Mouse (Mus musculus) gastrocnemius, postnatal 10 days (tissue): ENCODE results near the gene Spag8. TPM values are rescaled to one million over a fixed set of nuclear protein-coding genes. Genes with fewer than 3 reads are reported as not detected.

Source experiments
- DNase-seq: peaks from one replicate; pipeline ENCODE4 v3.0.0; 2021; ENCODE audit warnings: mixed read lengths
- long read RNA-seq, 2 experiments: library from polyadenylated mRNA; stranded (forward); transcript quantifications; one replicate each; pipeline ENCODE4 v2.0.0; 2021
- total RNA-seq, 2 experiments: library from RNA; stranded (reverse); gene quantifications; 2 replicates each; pipeline ENCODE4 v1.2.3; 2021

Spag8 gene
- total RNA-seq: under 1 TPM in 1 of 2 experiments, not detected in 1; 0.38 TPM
- long read RNA-seq, experiment 1, partial matches to known transcripts: 0 of 1 reads
- long read RNA-seq, experiment 1, other reads (novel, unspliced or antisense): 1 of 1 reads
- long read RNA-seq, experiment 2: 0 reads

GRCm38 (mm10) chr4:43653161-43654015 lies at the start of gene Spag8:
Gene Spag8, minus strand, starts transcription at chr4:43653594.
- no peak for DNase-seq

- DNase-seq: no peak
These were observed 47.3 kb upstream of the Spag8 start, which contains the start of gene Olfr70 for GRCm38 (mm10) chr4:43700707-43701106. Gene Olfr70, minus strand, starts transcription at chr4:43700807.

DNA sequence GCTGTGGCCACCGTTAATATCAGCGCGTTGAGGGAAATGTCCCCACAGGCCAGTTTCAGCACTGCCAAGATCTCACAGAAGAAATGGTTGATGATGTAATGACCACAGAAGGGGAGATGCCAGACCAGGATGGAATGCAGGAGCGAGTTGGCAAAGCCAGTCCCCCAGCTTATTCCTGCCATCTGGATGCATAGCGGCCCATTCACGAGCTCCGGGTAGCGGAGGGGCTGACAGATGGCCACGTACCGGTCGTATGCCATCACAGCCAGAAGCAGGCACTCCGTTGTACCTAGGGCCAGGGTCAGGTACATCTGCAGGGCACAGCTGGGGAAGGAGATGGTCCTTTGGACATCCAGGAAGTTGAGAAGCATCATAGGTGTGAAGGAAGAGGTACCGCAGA lies 43.2 kb upstream of the Spag8 start:
- no peak for DNase-seq

- peak; percentile 59 for DNase-seq
These were observed 41.9 kb upstream of the Spag8 start for GRCm38 (mm10) chr4:43695249-43695671.

- DNase-seq: no peak
These were observed 41.2 kb upstream of the Spag8 start for GRCm38 (mm10) chr4:43694439-43695248.

- no peak for DNase-seq
These were observed 40.4 kb upstream of the Spag8 start for GRCm38 (mm10) chr4:43693806-43694241.

- DNase-seq: no peak
These were observed 37.6 kb upstream of the Spag8 start for GRCm38 (mm10) chr4:43691026-43691425.

- no peak for DNase-seq
These were observed 36.6 kb upstream of the Spag8 start for GRCm38 (mm10) chr4:43690021-43690420.

DNA sequence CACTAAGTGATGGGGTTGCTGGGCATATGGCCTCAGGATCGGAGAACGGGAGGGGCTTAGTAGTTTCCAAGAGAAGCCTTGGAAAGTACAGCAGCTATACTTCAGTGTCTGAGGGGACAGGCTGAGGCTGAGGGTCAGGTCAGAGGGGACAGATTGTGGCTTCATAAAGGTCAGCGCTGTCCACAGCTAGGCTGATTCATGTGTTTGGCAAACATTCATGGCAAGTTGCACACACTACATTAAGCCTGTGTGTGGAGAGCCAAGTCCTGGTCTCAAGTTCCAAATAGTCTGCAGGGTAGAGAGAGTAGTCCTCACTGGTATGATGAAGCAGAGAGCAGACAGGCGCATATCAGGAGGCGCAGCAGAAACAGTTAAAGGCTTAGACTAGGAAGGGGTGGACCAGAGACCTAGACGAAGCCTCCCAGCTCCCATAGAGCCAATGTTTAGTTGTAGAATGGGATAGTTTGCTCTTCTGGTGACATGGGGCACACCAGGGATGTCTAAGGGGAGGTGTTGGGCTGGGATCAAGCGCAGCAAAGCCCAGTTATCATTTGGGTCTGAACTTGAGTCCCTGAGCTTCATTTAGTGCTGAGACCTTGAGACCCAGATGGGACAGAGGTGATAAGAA lies 26.1 kb upstream of the Spag8 start:
- peak; percentile 35 for DNase-seq

DNA sequence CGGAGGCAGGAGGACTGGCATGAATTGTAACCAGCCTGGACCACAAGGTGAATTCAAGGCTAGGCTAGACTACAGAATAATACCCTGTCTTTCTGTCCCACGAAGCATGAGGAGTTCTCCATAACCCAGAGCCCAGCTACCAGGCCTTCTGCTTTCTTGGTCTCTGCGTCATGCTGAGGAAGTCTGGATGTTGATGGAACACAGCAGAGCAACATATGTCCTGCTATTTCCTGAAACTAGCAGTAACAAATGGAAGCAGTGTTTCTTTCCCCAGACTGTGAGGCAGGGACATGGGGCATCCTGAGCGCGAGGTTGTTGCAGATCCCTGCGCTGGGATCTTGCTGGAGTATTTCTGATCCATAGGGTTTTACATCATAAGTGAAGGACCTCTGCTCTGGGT lies 25.1 kb upstream of the Spag8 start:
- DNase-seq: no peak

- DNase-seq: no peak
These were observed 22.2 kb upstream of the Spag8 start for GRCm38 (mm10) chr4:43675608-43676007.

- DNase-seq: no peak
These were observed 21.6 kb upstream of the Spag8 start for GRCm38 (mm10) chr4:43674974-43675373.

- DNase-seq: no peak
These were observed 20.3 kb upstream of the Spag8 start for GRCm38 (mm10) chr4:43673703-43674102.

- DNase-seq: peak; percentile 94
These were observed 18.7 kb upstream of the Spag8 start for GRCm38 (mm10) chr4:43672070-43672469.

GRCm38 (mm10) chr4:43669428-43669794 lies 16.0 kb upstream of the Spag8 start:
- DNase-seq: peak; percentile 75

GRCm38 (mm10) chr4:43668782-43669427 lies 15.5 kb upstream of the Spag8 start, which contains the start of the genes Tmem8b and Fam221b:
Gene Tmem8b, plus strand, starts transcription at chr4:43668971.
Gene Fam221b, minus strand, starts transcription at chr4:43669145.
- peak; percentile 89 for DNase-seq

- DNase-seq: no peak
These were observed 13.0 kb upstream of the Spag8 start for GRCm38 (mm10) chr4:43666412-43666811.

GRCm38 (mm10) chr4:43657146-43657545 lies 3.8 kb upstream of the Spag8 start:
- no peak for DNase-seq

DNA sequence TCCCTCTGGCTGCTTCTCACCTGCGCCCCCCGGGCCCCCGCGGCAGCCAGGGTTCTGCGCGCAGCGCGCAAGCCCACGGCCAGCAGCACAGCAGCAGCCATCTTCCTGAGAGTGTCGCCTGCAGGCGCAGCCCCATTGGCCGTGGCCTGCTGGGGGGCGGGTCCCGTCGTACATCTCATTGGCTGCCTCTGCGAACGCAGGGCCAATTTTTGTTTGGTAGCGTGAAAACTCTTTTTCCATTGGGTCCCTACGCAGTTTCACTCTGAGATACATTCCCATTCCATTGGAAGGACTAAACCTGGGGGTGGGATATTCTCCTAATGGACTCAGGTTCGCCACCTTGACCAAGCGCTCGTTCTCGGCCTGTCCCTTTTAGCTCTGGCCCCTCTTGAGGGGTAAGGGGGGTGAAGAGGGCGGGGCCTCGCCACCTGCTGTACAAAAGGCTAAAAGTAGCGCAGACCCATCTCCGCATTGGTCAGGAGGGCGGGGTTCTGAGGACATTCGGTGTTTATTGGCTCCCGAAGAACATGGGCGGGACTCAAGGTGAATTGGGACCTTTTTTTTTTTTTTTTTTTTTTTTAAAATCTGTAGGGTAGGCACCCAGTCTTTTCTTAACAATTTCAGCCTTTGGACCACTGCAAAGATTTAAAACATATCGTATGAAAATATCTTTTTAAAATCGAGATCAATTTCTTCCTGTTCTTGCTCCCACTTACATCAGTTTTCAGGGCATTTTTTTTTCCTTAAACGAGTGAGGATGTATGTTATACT lies 3.1 kb upstream of the Spag8 start, which contains the start of gene Hint2:
TSS of gene Hint2 (minus strand) at position 128 of the 771 bp plus-strand sequence.
- peak; percentile 90 for DNase-seq

DNA sequence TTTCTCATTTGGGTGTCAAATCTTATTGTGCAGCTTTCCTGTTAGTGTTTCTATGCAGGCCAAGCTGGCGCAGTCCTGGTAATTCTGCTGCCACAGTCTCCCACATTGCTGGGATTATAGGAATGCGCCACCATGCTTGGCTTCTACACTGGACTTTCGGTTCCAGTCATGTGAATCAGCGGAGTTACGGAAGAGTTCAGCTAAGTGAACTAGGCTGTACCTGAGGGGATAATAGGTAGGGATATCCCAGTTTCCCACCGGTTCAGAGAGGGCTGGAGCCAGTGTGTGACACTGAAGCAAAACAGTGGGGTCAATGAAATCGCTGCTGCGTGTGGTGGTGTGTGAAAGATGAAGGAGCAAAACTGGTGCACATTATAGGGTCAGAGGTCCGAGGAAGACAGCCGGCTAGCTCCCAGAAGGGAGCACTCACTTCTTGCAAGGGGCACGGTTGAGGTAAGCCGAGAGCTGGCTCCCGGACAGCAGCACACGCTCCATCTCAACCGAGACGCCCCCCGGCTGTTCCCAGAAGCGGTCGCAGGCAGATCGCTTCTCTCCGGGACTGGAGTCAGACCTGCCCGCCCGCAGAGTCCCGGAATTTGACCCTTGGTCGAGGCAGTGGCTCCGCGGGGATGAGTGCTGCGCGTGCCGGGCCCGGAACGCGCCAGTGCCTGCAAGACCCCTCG lies 2.4 kb upstream of the Spag8 start:
- no peak for DNase-seq
